Mouse (Mus musculus): Measurements from ENCODE around the gene Pex5l. TPM values are rescaled to one million over a fixed set of nuclear protein-coding genes. Genes with fewer than 3 reads are reported as not detected.
A peak's percentile ranks its signal among the peaks of the same experiment; 100 is the strongest.

Gene Pex5l
- 0.04 TPM in 1 of 2 replicates, not detected in the other for polyA plus RNA-seq (2015; fragmentation: Nextera tagmentation; extraction: Ambion mirVana)

GRCm38 (mm10) chr3:33142901-33143461 is at the start of gene Pex5l:
Gene Pex5l (minus strand): TSS chr3:33143247.
- Histone ChIP-seq H3K27ac (no peak within 1 kb of the TSS), H3K4me1 (replicated peaks) (peaks cover 7% of the 10 kb centered on the region), H3K4me3 (peak within 1 kb of the TSS; percentile 67), H3K9ac (0 out of 2 replicates have a peak within 1 kb of the TSS, but pooled peaks have one; percentile 31), H3K4me2 (peak within 1 kb of the TSS; percentile 89), H3K27me3 (peaks cover 39% of the 10 kb centered on the region), H3K9me3 (replicated peaks) (no peaks in the 10 kb centered on the region), H3K36me3 (no peaks in the 10 kb centered on the region)
- peak; percentile 92 for ATAC-seq (replicated peaks; ENCODE audit: insufficient number of reproducible peaks, insufficient read depth, low FRiP score, low read depth)
- under 1% methylated on average over 80 of the region's 88 CpGs for WGBS

- no peak overlapping the region for H3K27ac ChIP-seq
- no peak overlapping the region for H3K9ac ChIP-seq
- H3K4me3 ChIP-seq, result no peak overlapping the region
- WGBS, result 55% methylated on average over 3 of the region's 3 CpGs
- H3K4me1 ChIP-seq (replicated peaks), result no peaks in the 10 kb centered on the region
- no peaks in the 10 kb centered on the region for H3K9me3 ChIP-seq (replicated peaks)
- no peaks in the 10 kb centered on the region for H3K36me3 ChIP-seq
- no peak overlapping the region for H3K4me2 ChIP-seq
- ATAC-seq (replicated peaks; ENCODE audit: insufficient number of reproducible peaks, insufficient read depth, low FRiP score, low read depth), result no peak
- no peaks in the 10 kb centered on the region for H3K27me3 ChIP-seq
These were observed 22.1 kb upstream of the Pex5l start for GRCm38 (mm10) chr3:33165186-33165585.

DNA sequence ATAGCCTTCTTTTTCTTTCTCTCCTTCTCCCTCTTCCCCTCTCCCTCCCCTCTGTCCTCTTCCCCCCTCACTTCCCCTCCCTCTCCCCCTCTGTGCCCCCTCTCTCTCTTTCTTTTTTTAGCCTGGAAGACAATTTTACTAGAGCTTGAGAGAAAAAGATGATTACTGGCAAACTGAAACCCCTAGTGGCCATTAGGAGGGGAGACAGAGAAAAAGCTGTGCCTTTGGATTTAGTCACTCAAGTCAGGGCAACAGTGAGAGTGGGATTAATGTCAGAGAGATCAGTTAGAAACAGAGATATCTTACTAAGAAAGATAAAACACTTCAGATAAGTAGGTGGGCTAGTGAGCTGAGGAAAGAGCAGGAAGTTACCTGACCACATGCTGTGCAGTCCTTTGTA is 20.8 kb upstream of the Pex5l start:
- no peak overlapping the region for H3K27ac ChIP-seq
- no peak overlapping the region for H3K4me2 ChIP-seq
- no peaks in the 10 kb centered on the region for H3K4me1 ChIP-seq (replicated peaks)
- no peak for ATAC-seq (replicated peaks; ENCODE audit: insufficient number of reproducible peaks, insufficient read depth, low FRiP score, low read depth)
- no peaks in the 10 kb centered on the region for H3K9me3 ChIP-seq (replicated peaks)
- H3K27me3 ChIP-seq, result no peaks in the 10 kb centered on the region
- H3K36me3 ChIP-seq, result no peaks in the 10 kb centered on the region
- H3K4me3 ChIP-seq, result no peak overlapping the region
- no peak overlapping the region for H3K9ac ChIP-seq

GRCm38 (mm10) chr3:33143592-33143991 is 545 bp upstream of the Pex5l start:
- Histone ChIP-seq H3K9me3 (replicated peaks) (no peaks in the 10 kb centered on the region), H3K9ac (no peak overlapping the region), H3K4me2 (peak overlapping the region; percentile 89), H3K27me3 (peaks cover 39% of the 10 kb centered on the region), H3K36me3 (no peaks in the 10 kb centered on the region), H3K27ac (no peak overlapping the region), H3K4me1 (replicated peaks) (peaks cover 7% of the 10 kb centered on the region), H3K4me3 (no peak overlapping the region; the same call in 1 of the 2 replicates)
- WGBS, result 82% methylated on average over 7 of the region's 7 CpGs
- ATAC-seq (replicated peaks; ENCODE audit: insufficient number of reproducible peaks, insufficient read depth, low FRiP score, low read depth), result no peak

- peak overlapping the region; percentile 67 for H3K4me3 ChIP-seq
- ATAC-seq (replicated peaks; ENCODE audit: insufficient number of reproducible peaks, insufficient read depth, low FRiP score, low read depth), result peak; percentile 13; the same call in 1 of the 2 replicates
- H3K9ac ChIP-seq, result 0 out of 2 replicates have a peak overlapping the region, but pooled peaks have one; percentile 31
These were observed 649 bp downstream of the Pex5l start for GRCm38 (mm10) chr3:33142398-33142797.

DNA sequence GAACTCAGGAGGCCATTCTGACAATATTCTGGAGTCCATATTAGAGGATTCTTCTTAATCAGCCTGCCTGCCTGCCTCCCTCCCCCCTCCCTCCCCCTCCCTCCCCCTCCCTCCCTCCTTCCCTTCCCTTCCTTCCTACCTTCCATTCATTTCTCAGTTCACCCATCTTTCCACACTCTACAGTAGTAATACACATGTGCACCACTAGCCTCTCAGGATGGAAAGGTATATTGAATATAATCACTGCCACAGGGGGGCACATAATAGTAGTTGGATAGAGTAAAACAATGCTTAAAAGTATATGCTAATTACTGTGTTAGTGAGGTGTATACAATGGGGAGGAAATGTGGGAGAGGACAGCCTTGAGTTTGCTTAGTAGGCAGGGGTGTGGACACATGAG is 13.1 kb downstream of the Pex5l start:
- Histone ChIP-seq H3K9ac (no peak overlapping the region), H3K4me1 (replicated peaks) (no peaks in the 10 kb centered on the region), H3K36me3 (no peaks in the 10 kb centered on the region), H3K27me3 (no peaks in the 10 kb centered on the region), H3K4me3 (no peak overlapping the region), H3K27ac (no peak overlapping the region), H3K4me2 (no peak overlapping the region), H3K9me3 (replicated peaks) (no peaks in the 10 kb centered on the region)
- ATAC-seq (replicated peaks; ENCODE audit: insufficient number of reproducible peaks, insufficient read depth, low FRiP score, low read depth), result no peak

More at GRCm38 (mm10) chr3:33142398-33142797, 649 bp downstream of the Pex5l start:
- H3K27me3 ChIP-seq, result peaks cover 39% of the 10 kb centered on the region
- H3K4me2 ChIP-seq, result peak overlapping the region; percentile 89
- no peaks in the 10 kb centered on the region for H3K9me3 ChIP-seq (replicated peaks)
- H3K36me3 ChIP-seq, result no peaks in the 10 kb centered on the region
- no peak overlapping the region for H3K27ac ChIP-seq
- under 1% methylated on average over 17 of the region's 17 CpGs for WGBS
- peaks cover 7% of the 10 kb centered on the region for H3K4me1 ChIP-seq (replicated peaks)

- H3K36me3 ChIP-seq, result no peaks in the 10 kb centered on the region
- no peak overlapping the region for H3K27ac ChIP-seq
- no peaks in the 10 kb centered on the region for H3K27me3 ChIP-seq
- no peaks in the 10 kb centered on the region for H3K9me3 ChIP-seq (replicated peaks)
- ATAC-seq (replicated peaks; ENCODE audit: insufficient number of reproducible peaks, insufficient read depth, low FRiP score, low read depth), result no peak
- H3K4me2 ChIP-seq, result no peak overlapping the region
- H3K4me1 ChIP-seq (replicated peaks), result no peaks in the 10 kb centered on the region
- H3K4me3 ChIP-seq, result no peak overlapping the region
- H3K9ac ChIP-seq, result no peak overlapping the region
- 78% methylated on average over 5 of the region's 5 CpGs for WGBS
These were observed 18.3 kb downstream of the Pex5l start for GRCm38 (mm10) chr3:33124796-33125195.

GRCm38 (mm10) chr3:33105785-33106184 is 37.3 kb downstream of the Pex5l start:
- Histone ChIP-seq H3K9ac (no peak overlapping the region), H3K36me3 (no peaks in the 10 kb centered on the region), H3K4me2 (no peak overlapping the region), H3K4me1 (replicated peaks) (no peaks in the 10 kb centered on the region), H3K27me3 (no peaks in the 10 kb centered on the region), H3K27ac (no peak overlapping the region), H3K4me3 (no peak overlapping the region), H3K9me3 (replicated peaks) (no peaks in the 10 kb centered on the region)
- no peak for ATAC-seq (replicated peaks; ENCODE audit: insufficient number of reproducible peaks, insufficient read depth, low FRiP score, low read depth)
- WGBS, result 80% methylated on average over 2 of the region's 2 CpGs

- no peaks in the 10 kb centered on the region for H3K4me1 ChIP-seq (replicated peaks)
- WGBS, result 83% methylated on average over 6 of the region's 6 CpGs
- H3K27ac ChIP-seq, result no peak overlapping the region
- H3K9me3 ChIP-seq (replicated peaks), result no peaks in the 10 kb centered on the region
- H3K4me2 ChIP-seq, result no peak overlapping the region
- H3K36me3 ChIP-seq, result no peaks in the 10 kb centered on the region
- H3K27me3 ChIP-seq, result no peaks in the 10 kb centered on the region
- H3K9ac ChIP-seq, result no peak overlapping the region
- no peak for ATAC-seq (replicated peaks; ENCODE audit: insufficient number of reproducible peaks, insufficient read depth, low FRiP score, low read depth)
- no peak overlapping the region for H3K4me3 ChIP-seq
These were observed 39.5 kb downstream of the Pex5l start for GRCm38 (mm10) chr3:33103501-33103900.

DNA sequence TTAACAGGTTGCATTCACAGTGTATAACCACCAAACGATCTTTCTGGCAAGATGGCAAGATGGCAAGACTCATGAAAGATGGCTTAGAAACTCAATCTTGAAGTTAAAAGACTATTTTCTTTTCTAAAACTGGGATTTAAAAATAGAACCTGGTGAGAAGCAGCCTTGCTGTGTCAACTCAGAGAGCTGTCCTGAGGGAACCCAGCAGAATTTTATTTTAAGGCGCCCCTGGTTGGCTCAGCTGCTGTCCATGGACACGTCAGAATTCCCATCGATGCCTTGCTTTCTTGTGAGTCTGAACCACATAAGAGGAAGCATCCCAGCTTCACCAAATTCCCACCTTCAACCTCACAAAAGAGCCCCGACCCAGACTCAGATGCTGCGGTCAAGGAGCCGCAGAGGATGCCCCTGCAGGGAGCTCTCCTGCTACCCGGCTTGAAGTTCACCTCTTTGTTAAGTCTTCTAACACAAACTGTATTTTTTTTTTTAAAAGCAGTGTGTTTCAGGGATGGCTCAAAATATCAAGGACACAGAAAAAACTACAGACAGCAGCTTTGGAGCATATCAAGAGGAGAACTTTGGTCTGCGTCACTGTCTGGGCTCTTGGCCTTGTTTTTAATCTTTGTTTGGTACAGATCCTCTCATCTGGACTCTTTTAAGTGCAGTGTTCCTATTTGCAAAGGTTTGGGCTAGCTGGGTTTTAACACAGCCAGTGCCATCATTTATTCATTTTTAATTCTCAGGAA is 44.3 kb downstream of the Pex5l start:
- WGBS, result 57% methylated on average over 9 of the region's 9 CpGs
- Histone ChIP-seq H3K4me1 (replicated peaks) (no peaks in the 10 kb centered on the region), H3K9ac (no peak overlapping the region), H3K4me2 (no peak overlapping the region), H3K36me3 (no peaks in the 10 kb centered on the region), H3K27me3 (no peaks in the 10 kb centered on the region), H3K27ac (no peak overlapping the region), H3K4me3 (no peak overlapping the region), H3K9me3 (replicated peaks) (no peaks in the 10 kb centered on the region)
- no peak for ATAC-seq (replicated peaks; ENCODE audit: insufficient number of reproducible peaks, insufficient read depth, low FRiP score, low read depth)

GRCm38 (mm10) chr3:33093646-33094045 is 49.4 kb downstream of the Pex5l start:
- ATAC-seq (replicated peaks; ENCODE audit: insufficient number of reproducible peaks, insufficient read depth, low FRiP score, low read depth), result no peak
- no peaks in the 10 kb centered on the region for H3K36me3 ChIP-seq
- no peak overlapping the region for H3K9ac ChIP-seq
- no peaks in the 10 kb centered on the region for H3K9me3 ChIP-seq (replicated peaks)
- 58% methylated on average over 6 of the region's 6 CpGs for whole genome bisulfite sequencing
- H3K27ac ChIP-seq, result no peak overlapping the region
- no peaks in the 10 kb centered on the region for H3K27me3 ChIP-seq
- no peak overlapping the region for H3K4me3 ChIP-seq
- H3K4me2 ChIP-seq, result no peak overlapping the region
- H3K4me1 ChIP-seq (replicated peaks), result no peaks in the 10 kb centered on the region

- no peaks in the 10 kb centered on the region for H3K4me1 ChIP-seq (replicated peaks)
- no peak overlapping the region for H3K27ac ChIP-seq
- 35% methylated on average over 9 of the region's 9 CpGs for WGBS
- H3K9ac ChIP-seq, result no peak overlapping the region
- H3K4me2 ChIP-seq, result peak overlapping the region; percentile 18; the same call in 1 of the 2 replicates
- H3K27me3 ChIP-seq, result no peaks in the 10 kb centered on the region
- no peak for ATAC-seq (replicated peaks; ENCODE audit: insufficient number of reproducible peaks, insufficient read depth, low FRiP score, low read depth)
- H3K9me3 ChIP-seq (replicated peaks), result no peaks in the 10 kb centered on the region
- no peak overlapping the region for H3K4me3 ChIP-seq
- H3K36me3 ChIP-seq, result no peaks in the 10 kb centered on the region
These were observed 53.0 kb downstream of the Pex5l start for GRCm38 (mm10) chr3:33090001-33090400.
